Mouse (Mus musculus): ENCODE measurements around the gene Rab27a. TPM values are rescaled to one million over a fixed set of nuclear protein-coding genes. Genes with fewer than 3 reads are reported as not detected.

Gene Rab27a
- polyA plus RNA-seq (2012; rRNA removed) = 4.6 and 5.8 TPM in 2 replicates

DNA sequence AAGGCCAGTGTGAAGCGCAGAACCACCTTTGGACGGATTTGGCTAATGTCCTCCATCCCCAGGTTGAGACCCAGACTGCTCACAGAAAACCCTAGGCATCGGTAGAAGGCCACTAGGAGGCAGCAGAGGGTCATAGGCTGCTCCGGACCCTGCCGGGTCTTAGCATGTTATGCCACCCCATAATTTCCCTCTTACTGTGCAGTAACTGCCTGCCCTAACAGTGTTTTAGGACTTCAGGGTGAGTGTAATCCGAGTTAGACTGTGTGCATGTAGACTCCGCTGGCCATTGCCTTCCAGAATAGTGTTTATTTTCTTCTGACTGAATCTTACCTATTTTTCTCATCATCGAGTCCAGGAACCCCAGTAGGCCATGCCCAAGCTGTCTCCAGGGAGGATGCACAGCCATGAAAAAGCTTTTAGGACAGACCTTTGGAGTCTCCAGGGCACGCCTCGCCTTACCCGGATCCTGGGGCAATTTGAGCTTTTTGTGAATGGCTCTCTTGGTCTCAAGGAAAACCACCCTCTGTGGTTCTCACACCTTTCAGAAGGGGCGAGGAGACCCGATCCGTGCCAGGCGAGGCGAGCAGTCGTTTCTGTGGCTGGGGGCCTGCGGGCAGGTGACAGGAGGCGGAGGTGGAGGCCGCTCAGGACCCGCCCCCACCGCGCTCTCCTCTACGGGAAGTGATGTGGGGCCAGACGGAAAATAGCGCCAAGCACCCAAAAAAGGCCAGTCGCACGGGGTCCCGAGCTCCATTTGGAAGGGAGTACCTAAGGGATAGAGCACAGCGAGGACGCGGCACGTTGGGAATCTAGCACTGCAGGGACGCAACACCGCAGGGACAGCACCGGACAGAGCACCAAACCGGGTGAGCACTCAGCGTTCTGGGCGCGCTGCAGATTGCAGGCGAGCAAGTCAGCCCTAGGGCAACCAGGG lies at the start of gene Rab27a:
Gene Rab27a, plus strand, starts transcription at position 709 of the 934 bp plus-strand sequence.

DNA sequence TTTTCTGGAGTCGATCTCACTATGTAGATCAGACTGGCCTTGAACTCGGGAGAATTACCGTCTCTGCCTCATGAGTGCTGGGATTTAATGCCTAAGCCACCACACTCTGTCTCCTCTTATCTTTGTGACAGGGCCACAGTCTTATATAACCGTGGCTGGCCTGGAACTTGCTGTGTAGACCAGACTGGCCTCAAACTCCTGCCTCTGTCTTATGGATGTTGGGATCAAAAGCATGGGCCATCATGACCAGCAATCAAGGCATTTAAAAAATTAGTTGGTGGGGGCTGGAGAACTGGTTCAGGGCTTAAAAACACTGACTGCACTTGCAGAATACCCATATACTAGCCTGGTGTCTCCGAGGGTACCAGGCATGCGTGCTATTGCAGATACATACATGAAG lies 4.6 kb upstream of the Rab27a start, which contains the start of gene Pigb:
Gene Pigb, minus strand, starts transcription at position 299 of the 400 bp plus-strand sequence.

DNA sequence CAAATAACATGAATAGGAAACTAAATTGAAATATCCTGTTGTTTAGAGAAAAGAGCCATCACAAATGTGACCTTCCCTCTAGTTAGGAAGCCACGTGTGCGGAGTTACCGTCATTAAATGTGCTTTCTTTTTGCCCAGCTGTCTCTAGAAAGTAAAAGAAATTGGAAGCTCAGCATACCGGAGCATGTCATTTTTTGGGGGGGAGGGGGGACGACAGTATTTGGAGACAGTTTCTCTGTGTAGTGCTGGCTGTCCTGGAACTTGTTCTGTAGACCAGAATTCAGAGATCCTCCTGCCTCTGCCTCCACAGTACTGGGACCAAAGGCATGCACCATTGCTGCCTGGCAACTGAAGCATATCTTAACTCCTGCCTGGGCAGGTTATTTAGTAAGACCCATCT lies 56.9 kb downstream of the Rab27a start, which contains the start of gene Khdc3:
Gene Khdc3, plus strand, starts transcription at position 301 of the 400 bp plus-strand sequence.

DNA sequence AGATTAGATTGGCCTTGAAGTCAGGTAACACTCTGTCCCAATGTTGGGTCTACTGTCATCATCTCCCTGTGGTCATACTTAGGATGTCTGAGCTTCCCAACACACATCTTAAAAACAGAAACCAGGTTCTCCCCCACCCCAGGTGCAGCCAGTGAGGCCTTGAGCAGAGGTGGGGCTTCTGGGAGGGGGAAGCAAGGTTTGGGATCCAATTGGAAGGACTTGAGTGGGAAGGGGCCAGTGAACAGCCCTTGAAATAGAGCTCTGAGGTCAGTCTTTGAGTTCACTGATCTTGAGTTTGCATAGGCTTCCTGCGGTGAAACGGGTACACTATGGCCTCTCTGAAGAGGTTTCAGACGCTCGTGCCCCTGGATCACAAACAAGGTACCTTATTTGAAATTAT lies 57.5 kb downstream of the Rab27a start, which contains the start of gene Gm20509:
Gene Gm20509, plus strand, starts transcription at position 290 of the 400 bp plus-strand sequence.

DNA sequence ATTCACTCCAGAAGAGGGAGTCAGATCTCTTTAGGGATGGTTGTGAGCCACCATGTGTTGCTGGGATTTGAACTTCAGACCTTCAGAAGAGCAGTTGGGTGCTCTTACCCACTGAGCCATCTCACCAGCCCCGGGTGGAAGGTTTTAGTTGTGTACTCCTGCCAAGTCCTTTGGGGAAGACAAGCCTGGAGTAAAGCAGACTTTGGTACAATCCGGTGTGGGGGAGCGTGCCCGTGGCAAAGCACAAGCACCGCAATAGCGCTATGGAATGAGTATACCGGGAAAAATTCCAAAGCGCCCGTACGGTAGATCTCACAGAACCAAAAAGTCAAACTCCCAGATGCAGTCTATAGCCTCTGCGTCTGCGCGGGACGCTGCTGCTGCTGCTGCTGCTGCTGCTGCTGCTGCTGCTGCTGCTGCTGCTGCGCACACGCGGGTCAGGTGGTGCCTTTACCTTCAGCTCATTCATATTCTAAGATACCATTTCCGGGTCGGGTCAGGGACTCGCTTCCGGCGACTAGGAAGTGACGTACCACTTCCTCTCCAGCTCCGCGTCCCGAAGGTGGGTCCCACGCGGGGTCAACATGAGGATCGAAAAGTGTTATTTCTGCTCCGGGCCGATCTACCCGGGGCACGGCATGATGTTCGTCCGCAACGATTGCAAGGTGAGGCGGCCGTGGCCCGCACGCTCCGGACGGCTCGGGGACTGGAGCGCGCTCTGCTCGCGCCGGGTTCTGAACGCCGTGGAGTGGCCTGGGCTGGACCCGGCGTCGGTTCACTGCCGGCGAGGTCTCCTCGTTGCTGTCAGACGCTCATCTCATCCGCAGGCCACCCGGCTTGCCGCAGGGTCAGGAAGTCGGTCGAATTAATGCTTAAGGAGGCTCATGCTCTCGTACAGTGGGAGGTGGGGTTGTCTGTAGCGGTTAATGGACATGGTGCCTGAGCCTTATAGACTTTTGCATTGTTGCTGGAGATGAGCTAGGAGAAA lies 68.6 kb downstream of the Rab27a start, which contains the start of gene Rsl24d1:
Gene Rsl24d1, plus strand, starts transcription at position 508 of the 988 bp plus-strand sequence.

Other genes starting within 250 kb of the Rab27a start
- 0.28 and 0.43 TPM in 2 replicates for gene Prtg, start 238.0 kb upstream of the Rab27a start, polyA plus RNA-seq (2012; rRNA removed)
- gene Pygo1, start 119.2 kb upstream of the Rab27a start, polyA plus RNA-seq (2012; rRNA removed) = 0.13 and 0.16 TPM in 2 replicates
- 0.19 and 0.24 TPM in 2 replicates for gene Dyx1c1, start 86.1 kb upstream of the Rab27a start, polyA plus RNA-seq (2012; rRNA removed)
- gene Gm44503, start 86.0 kb upstream of the Rab27a start, polyA plus RNA-seq (2012; rRNA removed) = not detected in 2 replicates
- 4.3 and 4.4 TPM in 2 replicates for gene Ccpg1os, start 59.5 kb upstream of the Rab27a start, polyA plus RNA-seq (2012; rRNA removed)
- gene Ccpg1, start 59.4 kb upstream of the Rab27a start, polyA plus RNA-seq (2012; rRNA removed) = 7.5 and 8.2 TPM in 2 replicates
- gene Pigb, start 4.5 kb upstream of the Rab27a start, polyA plus RNA-seq (2012; rRNA removed) = 3.8 and 4.2 TPM in 2 replicates
- 0.21 and 0.30 TPM in 2 replicates for gene Khdc3, start 57.0 kb downstream of the Rab27a start, polyA plus RNA-seq (2012; rRNA removed)
- not detected in 2 replicates for gene Gm20509, start 57.6 kb downstream of the Rab27a start, polyA plus RNA-seq (2012; rRNA removed)
- 23.0 and 24.2 TPM in 2 replicates for gene Rsl24d1, start 68.6 kb downstream of the Rab27a start, polyA plus RNA-seq (2012; rRNA removed)

All from liver, embryonic 18 days (tissue).